Mouse (Mus musculus) hindbrain, embryonic 16.5 days (tissue): Measurements from ENCODE around the gene Col16a1. TPM values are rescaled to one million over a fixed set of nuclear protein-coding genes. Genes with fewer than 3 reads are reported as not detected.

Source experiments
- ATAC-seq: fragments of 200-750 bp; cut with Nextera tagmentation; 2 replicates; pipeline ENCODE4 v1.8.0; 2017; ENCODE audit warnings: moderate TSS enrichment, moderate library complexity
- H3K27ac ChIP-seq: fragments of 300-500 bp; sonication (generic); 2 replicates; pipeline ENCODE4 v1.5.1; 2014; ENCODE audit warnings: low read depth, mild to moderate bottlenecking, control low read depth, low read length, moderate library complexity
- H3K27me3 ChIP-seq: fragments of 300-500 bp; sonication (generic); replicated peaks from 2 replicates; pipeline ENCODE4 v1.6.1; 2014; ENCODE audit warnings: low read length; ENCODE audit not compliant: control insufficient read depth, insufficient read depth
- H3K36me3 ChIP-seq: fragments of 300-500 bp; sonication (generic); 2 replicates; pipeline ENCODE4 v1.6.1; 2014; ENCODE audit warnings: mild to moderate bottlenecking, low read length, moderate library complexity, mixed read lengths; ENCODE audit not compliant: control insufficient read depth, insufficient read depth
- H3K4me1 ChIP-seq: fragments of 300-500 bp; sonication (generic); 2 replicates; pipeline ENCODE4 v1.6.1; 2014; ENCODE audit warnings: low read depth, low read length; ENCODE audit not compliant: control insufficient read depth, insufficient read depth
- H3K4me2 ChIP-seq: fragments of 300-500 bp; sonication (generic); 2 replicates; pipeline ENCODE4 v1.6.1; 2014; ENCODE audit warnings: mild to moderate bottlenecking, low read length, control low read depth, moderate library complexity
- H3K4me3 ChIP-seq: fragments of 300-500 bp; sonication (generic); 2 replicates; pipeline ENCODE4 v1.5.1; 2014; ENCODE audit warnings: mild to moderate bottlenecking, low read length, control low read depth, moderate library complexity
- H3K9ac ChIP-seq: fragments of 300-500 bp; sonication (generic); 2 replicates; pipeline ENCODE4 v1.6.1; 2014; ENCODE audit warnings: low read depth, mild to moderate bottlenecking, control low read depth, low read length, moderate library complexity
- H3K9me3 ChIP-seq: fragments of 300-500 bp; sonication (generic); 2 replicates; pipeline ENCODE4 v1.6.1; 2014; ENCODE audit warnings: mild to moderate bottlenecking, low read length, moderate library complexity; ENCODE audit not compliant: control insufficient read depth
- WGBS: fragments of 180-500 bp; shearing (Covaris S2); extraction: QIAGEN DNeasy Blood & Tissue Kit; methylation state at CpG from one replicate; pipeline ENCODE4 v1.1.7; 2014; 5-methylcytosine and 5-hydroxymethylcytosine counted together
- polyA plus RNA-seq: library from polyadenylated mRNA; unstranded; fragments of >200 nt; fragmentation: Nextera tagmentation; extraction: Ambion mirVana; gene quantifications from 2 replicates; pipeline ENCODE4 v1.2.1, GENCODE M21; 2015

Col16a1 gene
- polyA plus RNA-seq, 1 experiment from 2014 or later = 11.8 TPM

- Histone ChIP-seq H3K9ac (no peak overlapping the region), H3K4me1 (peaks cover 10% of the 10 kb centered on the region), H3K27ac (no peak overlapping the region), H3K27me3 (no peaks in the 10 kb centered on the region; the same call in 1 of the 2 replicates), H3K36me3 (no peaks in the 10 kb centered on the region), H3K9me3 (no peaks in the 10 kb centered on the region), H3K4me3 (no peak overlapping the region), H3K4me2 (no peak overlapping the region)
- ATAC-seq = no peak
- 91% methylated on average over 4 of the region's 4 CpGs for WGBS
Measured at GRCm38 (mm10) chr4:130073367-130073766, 25.7 kb downstream of the Col16a1 start.

- Histone ChIP-seq H3K27me3 (no peaks in the 10 kb centered on the region; the same call in 1 of the 2 replicates), H3K4me3 (no peak overlapping the region), H3K4me2 (no peak overlapping the region), H3K9me3 (no peaks in the 10 kb centered on the region), H3K9ac (no peak overlapping the region), H3K27ac (no peak overlapping the region), H3K36me3 (no peaks in the 10 kb centered on the region), H3K4me1 (peaks cover 15% of the 10 kb centered on the region)
- WGBS = 57% methylated on average over 17 of the region's 17 CpGs
- peak; percentile 71 for ATAC-seq
Measured at GRCm38 (mm10) chr4:130074761-130075515, 27.3 kb downstream of the Col16a1 start.

- Histone ChIP-seq H3K4me2 (no peak overlapping the region), H3K4me3 (no peak overlapping the region), H3K36me3 (no peaks in the 10 kb centered on the region), H3K27ac (peak overlapping the region; percentile 6; the same call in 1 of the 2 replicates), H3K27me3 (no peaks in the 10 kb centered on the region; the same call in 1 of the 2 replicates), H3K4me1 (peaks cover 23% of the 10 kb centered on the region), H3K9me3 (no peaks in the 10 kb centered on the region), H3K9ac (peak overlapping the region; percentile 36; the same call in 1 of the 2 replicates)
- 47% methylated on average over 8 of the region's 8 CpGs for WGBS
- ATAC-seq = peak; percentile 21; the same call in 1 of the 2 replicates
Measured at GRCm38 (mm10) chr4:130076856-130077255, 29.2 kb downstream of the Col16a1 start.

- ATAC-seq = no peak
- WGBS = 48% methylated on average over 17 of the region's 17 CpGs
- peaks cover 34% of the 10 kb centered on the region for H3K4me1 ChIP-seq
Measured at GRCm38 (mm10) chr4:130078816-130079485, 31.3 kb downstream of the Col16a1 start.

GRCm38 (mm10) chr4:130079521-130079920 is 31.9 kb downstream of the Col16a1 start:
- H3K4me3 ChIP-seq = no peak overlapping the region
- peak overlapping the region; percentile 48 for H3K27ac ChIP-seq
- H3K9ac ChIP-seq = no peak overlapping the region
- WGBS = 54% methylated on average over 3 of the region's 3 CpGs
- no peaks in the 10 kb centered on the region for H3K9me3 ChIP-seq
- no peaks in the 10 kb centered on the region; the same call in 1 of the 2 replicates for H3K27me3 ChIP-seq
- no peak overlapping the region for H3K4me2 ChIP-seq
- H3K36me3 ChIP-seq = no peaks in the 10 kb centered on the region
- ATAC-seq = no peak
- peaks cover 37% of the 10 kb centered on the region for H3K4me1 ChIP-seq

More at GRCm38 (mm10) chr4:130078816-130079485, 31.3 kb downstream of the Col16a1 start:
- H3K9me3 ChIP-seq = no peaks in the 10 kb centered on the region
- no peak overlapping the region for H3K4me3 ChIP-seq
- H3K27me3 ChIP-seq = no peaks in the 10 kb centered on the region; the same call in 1 of the 2 replicates
- H3K9ac ChIP-seq = peak overlapping the region; percentile 26
- no peaks in the 10 kb centered on the region for H3K36me3 ChIP-seq
- no peak overlapping the region for H3K4me2 ChIP-seq
- H3K27ac ChIP-seq = peak overlapping the region; percentile 48

- no peaks in the 10 kb centered on the region; the same call in 1 of the 2 replicates for H3K27me3 ChIP-seq
- 64% methylated on average over 19 of the region's 19 CpGs for WGBS
- no peak overlapping the region for H3K9ac ChIP-seq
- H3K36me3 ChIP-seq = no peaks in the 10 kb centered on the region
- H3K9me3 ChIP-seq = no peaks in the 10 kb centered on the region
- no peak overlapping the region for H3K4me3 ChIP-seq
- H3K4me1 ChIP-seq = peaks cover 36% of the 10 kb centered on the region
- peak overlapping the region; percentile 47; the same call in 1 of the 2 replicates for H3K27ac ChIP-seq
- peak overlapping the region; percentile 2; the same call in 1 of the 2 replicates for H3K4me2 ChIP-seq
- peak; percentile 92 for ATAC-seq
Measured at GRCm38 (mm10) chr4:130081345-130082190, 33.9 kb downstream of the Col16a1 start.

- Histone ChIP-seq H3K9me3 (no peaks in the 10 kb centered on the region), H3K4me3 (no peak overlapping the region), H3K4me1 (peaks cover 32% of the 10 kb centered on the region), H3K27ac (no peak overlapping the region), H3K4me2 (no peak overlapping the region), H3K27me3 (no peaks in the 10 kb centered on the region; the same call in 1 of the 2 replicates), H3K9ac (no peak overlapping the region), H3K36me3 (no peaks in the 10 kb centered on the region)
- WGBS = 49% methylated on average over 9 of the region's 9 CpGs
- ATAC-seq = no peak
Measured at GRCm38 (mm10) chr4:130082211-130082610, 34.6 kb downstream of the Col16a1 start.

GRCm38 (mm10) chr4:130084331-130084945 is 36.8 kb downstream of the Col16a1 start:
- H3K27ac ChIP-seq = no peak overlapping the region
- peaks cover 4% of the 10 kb centered on the region for H3K27me3 ChIP-seq
- ATAC-seq = no peak
- H3K9ac ChIP-seq = no peak overlapping the region
- H3K9me3 ChIP-seq = no peaks in the 10 kb centered on the region
- no peak overlapping the region for H3K4me3 ChIP-seq
- peaks cover 25% of the 10 kb centered on the region for H3K4me1 ChIP-seq
- 37% methylated on average over 7 of the region's 7 CpGs for WGBS
- H3K36me3 ChIP-seq = no peaks in the 10 kb centered on the region
- no peak overlapping the region for H3K4me2 ChIP-seq
